Mouse (Mus musculus) gastrocnemius, postnatal 10 days (tissue): ENCODE results near the gene Wdr27. TPM values are rescaled to one million over a fixed set of nuclear protein-coding genes. Genes with fewer than 3 reads are reported as not detected.
A peak's percentile ranks its signal among the peaks of the same experiment; 100 is the strongest.
"Not testable (repeated sequence)": the region's sequence is repeated elsewhere in the genome, so short reads cannot be mapped to it uniquely, and the experiment has no call there.

Source experiments
- DNase-seq: peaks from one replicate; pipeline ENCODE4 v3.0.0; 2021; ENCODE audit warnings: mixed read lengths
- long read RNA-seq, 2 experiments: library from polyadenylated mRNA; stranded (forward); transcript quantifications; one replicate each; pipeline ENCODE4 v2.0.0; 2021
- total RNA-seq, 2 experiments: library from RNA; stranded (reverse); gene quantifications; 2 replicates each; pipeline ENCODE4 v1.2.3; 2021

Wdr27 gene
- total RNA-seq, result 1 to 10 TPM in 1 of 2 experiments, under 1 TPM in 1; 0.85 to 1.7 TPM
- long read RNA-seq, experiment 1, partial matches to known transcripts, result 0 of 2 reads
- long read RNA-seq, experiment 1, other reads (novel, unspliced or antisense), result 1 of 2 reads
- long read RNA-seq, experiment 2, result 0 reads

GRCm38 (mm10) chr17:14943009-14943728 lies at the start of gene Wdr27, which contains the start of gene 1600012H06Rik:
TSS of gene Wdr27 (minus strand) at chr17:14943158.
TSS of gene 1600012H06Rik (plus strand) at chr17:14943184.
- peak; percentile 99 for DNase-seq

GRCm38 (mm10) chr17:14992522-14993138 lies 49.7 kb upstream of the Wdr27 start:
- not testable (repeated sequence) for DNase-seq

GRCm38 (mm10) chr17:14990116-14990702 lies 47.3 kb upstream of the Wdr27 start:
- DNase-seq, result not testable (repeated sequence)

GRCm38 (mm10) chr17:14978362-14979038 lies 35.5 kb upstream of the Wdr27 start, which contains the start of the genes 9030025P20Rik and Gm3417:
TSS of gene 9030025P20Rik (plus strand) at chr17:14978468.
TSS of gene Gm3417 (minus strand) at chr17:14978790.
- not testable (repeated sequence) for DNase-seq

- not testable (repeated sequence) for DNase-seq
Observed at GRCm38 (mm10) chr17:14977718-14978361, 34.9 kb upstream of the Wdr27 start.

DNA sequence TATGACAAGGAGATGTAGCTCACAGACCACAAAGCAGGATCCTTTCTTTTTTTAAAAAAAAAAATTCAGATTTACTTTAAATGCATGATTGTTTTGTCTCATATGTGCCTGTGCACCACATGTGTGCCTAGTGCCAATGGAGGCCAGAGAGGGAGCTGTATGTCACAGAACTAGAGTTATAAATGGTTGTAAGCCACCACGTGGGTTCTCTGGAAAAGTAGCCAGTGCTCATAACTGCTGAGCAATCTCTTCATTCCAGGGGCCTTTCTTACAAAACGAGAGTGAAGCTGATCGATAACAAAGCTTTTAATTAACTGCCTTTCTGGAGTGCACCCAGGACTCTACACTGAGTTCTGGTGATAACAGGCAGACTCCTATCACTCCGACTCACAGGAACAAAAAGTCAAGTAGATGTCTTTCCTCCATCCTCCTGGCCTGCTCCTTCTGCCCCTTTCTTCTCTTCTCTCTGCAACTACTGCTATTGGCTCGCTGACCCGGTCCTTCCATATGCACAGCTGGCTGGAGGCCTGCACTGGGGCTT lies 25.5 kb upstream of the Wdr27 start:
- DNase-seq, result not testable (repeated sequence)

- DNase-seq, result not testable (repeated sequence)
Observed at GRCm38 (mm10) chr17:14961557-14962154, 18.7 kb upstream of the Wdr27 start.

DNA sequence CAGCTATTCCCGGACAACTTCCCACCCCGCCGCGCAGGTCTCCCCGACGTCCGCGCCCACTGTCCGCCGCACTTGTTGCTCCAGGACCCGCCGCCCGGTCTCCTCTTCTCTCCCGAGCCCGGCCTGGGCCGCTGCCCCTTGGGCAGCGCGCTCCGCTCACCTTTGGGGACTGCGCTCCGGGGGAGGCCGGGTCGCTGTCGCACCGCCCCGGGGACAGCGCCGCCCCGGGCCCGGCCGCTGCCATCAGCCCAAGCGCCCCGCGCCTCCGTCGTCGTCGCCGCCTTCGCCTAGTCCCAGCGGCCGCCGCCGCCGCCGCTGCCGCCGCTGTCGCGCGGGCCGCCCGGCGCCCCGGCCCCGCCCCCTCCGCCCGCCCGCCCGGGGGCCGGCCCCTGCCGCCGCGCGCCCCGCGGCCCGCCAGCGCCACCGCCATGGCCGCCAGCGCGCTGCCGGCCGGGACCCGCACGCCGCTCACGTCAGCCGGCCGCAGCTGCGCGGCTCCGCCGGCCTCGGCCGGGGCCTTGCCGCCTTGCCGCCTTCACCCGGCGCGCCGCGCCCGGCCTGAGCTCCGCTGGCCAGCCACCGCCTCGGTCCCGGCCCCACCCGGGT lies 18.1 kb upstream of the Wdr27 start, which contains the start of gene Phf10:
Gene Phf10 (minus strand): TSS at position 323 of the 606 bp plus-strand sequence.
- DNase-seq, result peak; percentile 49

DNA sequence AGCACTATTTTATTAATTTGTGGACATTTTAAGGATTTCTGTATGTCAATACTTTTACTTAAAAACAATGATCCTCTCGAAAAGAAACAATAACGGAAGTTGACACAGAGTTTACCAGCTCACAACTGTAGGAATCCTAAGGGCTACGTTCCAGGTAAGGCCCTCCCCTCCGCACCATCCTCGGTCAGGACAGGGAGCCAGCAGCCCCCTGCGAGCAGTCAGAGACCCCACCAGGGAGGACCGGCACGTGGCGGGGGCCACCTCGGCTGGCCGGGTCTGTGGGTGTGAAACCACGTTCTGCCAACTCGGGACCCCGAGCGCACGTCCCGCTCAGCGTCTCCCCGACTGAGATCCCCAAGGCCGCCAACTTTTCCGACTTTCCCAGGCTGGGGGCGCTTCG lies 17.6 kb upstream of the Wdr27 start:
- DNase-seq, result peak; percentile 33

- DNase-seq, result no peak
Observed at GRCm38 (mm10) chr17:14959979-14960378, 17.0 kb upstream of the Wdr27 start.

GRCm38 (mm10) chr17:14958686-14959327 lies 15.8 kb upstream of the Wdr27 start:
- DNase-seq, result no peak

DNA sequence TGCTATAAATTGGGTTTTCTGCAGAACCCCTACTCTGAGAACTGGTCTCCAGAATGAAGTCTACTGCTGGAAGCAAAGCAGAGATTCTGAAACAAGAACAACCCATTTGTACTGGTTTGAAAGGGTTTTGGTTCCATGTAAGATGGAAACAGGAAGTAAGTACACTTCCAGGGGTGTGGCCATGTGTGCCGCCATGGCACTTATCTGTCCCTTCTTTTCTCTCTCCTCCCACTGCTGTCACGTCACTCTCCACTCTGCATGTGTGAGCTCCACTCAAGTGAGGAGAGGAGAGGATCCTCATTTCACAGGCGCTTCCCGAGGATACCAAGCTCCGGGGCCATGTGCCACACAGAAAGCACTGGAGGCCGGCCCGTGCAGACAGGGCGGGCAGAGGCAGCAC lies 10.5 kb upstream of the Wdr27 start:
- no peak for DNase-seq

GRCm38 (mm10) chr17:14949161-14949827 lies 6.3 kb upstream of the Wdr27 start:
- DNase-seq, result no peak

DNA sequence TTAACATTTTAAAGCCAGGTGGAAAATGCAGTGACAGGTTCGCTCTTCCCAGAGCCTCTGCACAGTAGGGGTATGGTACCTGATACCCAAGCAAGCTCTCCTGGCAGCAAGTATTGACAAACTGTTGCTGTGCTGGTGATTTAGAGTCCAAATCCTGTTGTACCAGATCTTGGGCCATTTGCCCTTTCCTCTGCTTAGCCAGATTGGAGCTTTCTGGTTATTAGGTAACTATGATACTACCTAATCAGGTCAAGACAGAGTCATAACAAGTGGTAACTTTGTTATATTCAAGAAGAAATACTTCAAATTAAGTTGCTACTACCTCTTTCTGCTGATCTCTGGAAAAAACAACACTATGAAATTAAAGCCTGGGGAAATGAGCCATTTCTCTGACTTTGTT lies 1.6 kb upstream of the Wdr27 start:
- no peak for DNase-seq

DNA sequence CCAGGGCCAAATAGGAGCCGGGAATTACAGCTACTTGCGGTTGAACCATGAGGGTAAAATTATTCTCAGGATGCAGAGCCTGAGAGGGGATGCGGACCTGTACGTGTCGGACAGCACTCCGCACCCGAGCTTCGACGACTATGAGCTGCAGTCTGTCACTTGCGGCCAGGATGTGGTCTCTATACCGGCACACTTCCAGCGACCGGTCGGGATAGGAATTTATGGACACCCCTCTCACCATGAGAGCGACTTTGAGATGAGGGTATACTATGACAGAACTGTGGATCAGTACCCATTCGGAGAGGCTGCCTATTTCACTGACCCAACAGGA lies 736 bp upstream of the Wdr27 start:
- no peak for DNase-seq

DNA sequence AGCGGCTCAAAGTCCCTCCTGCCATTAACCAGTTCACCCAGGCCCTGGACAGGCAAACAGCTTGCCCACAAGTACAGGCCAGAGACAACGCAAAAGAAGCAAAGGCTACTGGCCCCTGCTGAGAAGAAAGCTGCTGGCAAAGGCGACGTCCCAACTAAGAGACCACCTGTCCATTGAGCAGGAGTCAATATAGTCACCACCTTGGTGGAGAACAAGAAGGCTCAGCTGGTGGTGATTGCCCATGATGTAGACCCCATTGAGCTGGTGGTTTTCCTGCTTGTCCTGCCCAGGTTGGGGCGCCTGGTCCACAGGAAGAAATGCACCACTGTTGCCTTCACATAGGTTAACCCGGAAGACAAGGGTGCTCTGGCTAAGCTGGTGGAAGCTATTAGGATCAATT lies 777 bp downstream of the Wdr27 start:
- DNase-seq, result not testable (repeated sequence)

DNA sequence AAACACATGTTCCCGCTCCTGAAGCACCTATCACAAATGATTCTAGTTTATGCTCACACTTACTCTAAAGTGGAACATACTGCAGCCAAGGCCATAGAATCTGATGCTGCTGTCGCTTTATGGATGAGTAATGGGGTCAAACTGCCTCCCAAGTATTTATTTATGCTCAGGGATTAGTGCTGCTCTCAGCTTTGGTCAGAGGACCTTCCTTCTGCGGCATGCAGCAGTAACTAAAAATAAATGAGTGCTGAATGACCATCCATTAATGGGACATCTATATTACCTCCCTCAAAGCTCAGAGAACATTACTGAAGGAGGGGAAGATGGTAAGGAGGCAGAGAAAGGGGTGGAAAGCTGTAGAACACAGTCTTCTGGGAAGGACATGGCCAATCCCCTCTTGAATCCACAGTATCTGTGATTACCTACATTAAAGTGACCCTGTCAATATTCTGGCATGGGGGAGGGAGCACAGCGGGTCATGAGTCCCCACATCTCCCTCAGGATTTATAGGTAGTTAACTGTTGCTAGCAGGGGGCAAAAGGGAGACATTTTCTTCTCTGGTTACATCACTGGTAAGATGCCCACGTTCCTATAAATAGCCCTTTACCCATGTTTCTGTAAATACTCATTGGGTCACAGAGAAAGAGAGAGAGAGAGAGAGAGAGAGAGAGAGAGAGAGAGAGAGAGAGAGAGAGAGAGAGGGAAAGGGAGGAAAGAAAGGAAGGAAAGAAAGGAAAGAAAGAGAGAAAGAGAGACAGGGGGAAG lies 6.9 kb downstream of the Wdr27 start:
- no peak for DNase-seq

- DNase-seq, result not testable (repeated sequence)
Observed at GRCm38 (mm10) chr17:14935280-14935679, 7.7 kb downstream of the Wdr27 start.

DNA sequence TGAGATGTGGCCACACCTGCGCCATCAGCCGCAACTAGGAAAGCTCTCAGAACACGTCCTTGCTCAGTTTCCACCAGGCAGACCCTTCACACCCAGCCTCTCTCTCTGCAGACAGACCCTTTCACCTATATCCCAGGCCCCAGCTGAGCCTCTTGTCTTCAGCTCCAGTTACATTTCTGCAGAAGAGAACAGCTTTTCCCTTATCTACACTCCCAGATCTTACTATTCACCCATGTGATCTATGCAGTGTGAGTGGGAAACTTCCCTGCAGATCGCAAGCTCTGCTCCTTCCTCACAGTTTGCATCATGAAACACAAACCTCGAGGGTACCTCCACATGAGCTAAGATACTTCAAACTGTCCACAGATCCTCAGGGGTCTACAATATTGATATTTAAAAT lies 11.5 kb downstream of the Wdr27 start:
- no peak for DNase-seq
